Mouse (Mus musculus) hindbrain, embryonic 15.5 days (tissue): Measurements from ENCODE around the gene Gm29609. TPM values are rescaled to one million over a fixed set of nuclear protein-coding genes. Genes with fewer than 3 reads are reported as not detected.

Experiments used
- ATAC-seq: fragments of 200-750 bp; cut with Nextera tagmentation; 2 replicates; pipeline ENCODE4 v1.8.0; 2017; ENCODE audit warnings: low read depth, moderate number of reproducible peaks, moderate TSS enrichment; ENCODE audit not compliant: low FRiP score
- H3K27ac ChIP-seq: fragments of 300-500 bp; sonication (generic); replicated peaks from 2 replicates; pipeline ENCODE4 v1.5.1; 2015; ENCODE audit warnings: mild to moderate bottlenecking, inconsistent platforms
- H3K27me3 ChIP-seq: fragments of 300-500 bp; sonication (generic); 2 replicates; pipeline ENCODE4 v1.6.1; 2015; ENCODE audit warnings: control low read depth, inconsistent platforms
- H3K36me3 ChIP-seq: fragments of 300-500 bp; sonication (generic); 2 replicates; pipeline ENCODE4 v1.6.1; 2015; ENCODE audit warnings: control low read depth, inconsistent platforms
- H3K4me1 ChIP-seq: fragments of 300-500 bp; sonication (generic); replicated peaks from 2 replicates; pipeline ENCODE4 v1.6.1; 2015; ENCODE audit warnings: control low read depth, inconsistent platforms
- H3K4me2 ChIP-seq: fragments of 300-500 bp; sonication (generic); 2 replicates; pipeline ENCODE4 v1.6.1; 2015; ENCODE audit warnings: moderate library complexity, mild to moderate bottlenecking, inconsistent platforms
- H3K4me3 ChIP-seq: fragments of 300-500 bp; sonication (generic); 2 replicates; pipeline ENCODE4 v1.5.1; 2015; ENCODE audit warnings: mild to moderate bottlenecking, inconsistent platforms
- H3K9ac ChIP-seq: fragments of 300-500 bp; sonication (generic); 2 replicates; pipeline ENCODE4 v1.6.1; 2015; ENCODE audit warnings: inconsistent platforms
- H3K9me3 ChIP-seq: fragments of 300-500 bp; sonication (generic); 2 replicates; pipeline ENCODE4 v1.6.1; 2016; ENCODE audit warnings: control low read depth, inconsistent platforms
- WGBS: fragments of 180-500 bp; shearing (Covaris S2); methylation state at CpG from one replicate; pipeline ENCODE4 v1.1.7; 2015; 5-methylcytosine and 5-hydroxymethylcytosine counted together
- polyA plus RNA-seq: library from polyadenylated mRNA; unstranded; fragments of >200 nt; fragmentation: Nextera tagmentation; extraction: Ambion mirVana; gene quantifications from 2 replicates; pipeline ENCODE4 v1.2.1, GENCODE M21; 2015

The Gm29609 gene
- polyA plus RNA-seq, 1 experiment from 2014 or later = 2.7 TPM

DNA sequence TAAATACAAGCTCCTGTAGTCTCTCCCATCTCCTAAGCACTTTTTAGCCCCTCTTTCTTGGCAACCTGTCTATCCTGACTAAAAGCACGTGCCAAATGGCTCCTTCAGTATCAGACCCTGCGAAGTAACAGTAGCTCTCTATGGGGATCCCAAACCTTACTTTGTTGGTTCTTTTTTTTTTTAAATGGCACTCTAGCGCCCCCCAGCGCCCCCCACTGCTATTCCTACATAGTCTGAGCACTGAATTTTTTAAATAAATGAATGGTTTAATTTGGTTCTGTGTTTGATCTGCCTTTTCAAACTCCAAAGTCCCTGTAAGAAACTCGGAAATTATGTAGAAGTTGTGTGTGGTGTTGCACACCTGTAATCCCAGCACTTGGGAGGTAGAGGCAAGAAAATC is 53.7 kb downstream of the Gm29609 start:
- H3K4me1 ChIP-seq = no peaks in the 10 kb centered on the region
- H3K27me3 ChIP-seq = no peaks in the 10 kb centered on the region
- no peak for ATAC-seq
- H3K9ac ChIP-seq = no peak overlapping the region
- no peaks in the 10 kb centered on the region for H3K36me3 ChIP-seq
- no peak overlapping the region for H3K4me2 ChIP-seq
- no peak overlapping the region for H3K4me3 ChIP-seq
- H3K9me3 ChIP-seq = no peaks in the 10 kb centered on the region
- 39% methylated on average over 5 of the region's 5 CpGs for WGBS
- H3K27ac ChIP-seq = no peak overlapping the region

DNA sequence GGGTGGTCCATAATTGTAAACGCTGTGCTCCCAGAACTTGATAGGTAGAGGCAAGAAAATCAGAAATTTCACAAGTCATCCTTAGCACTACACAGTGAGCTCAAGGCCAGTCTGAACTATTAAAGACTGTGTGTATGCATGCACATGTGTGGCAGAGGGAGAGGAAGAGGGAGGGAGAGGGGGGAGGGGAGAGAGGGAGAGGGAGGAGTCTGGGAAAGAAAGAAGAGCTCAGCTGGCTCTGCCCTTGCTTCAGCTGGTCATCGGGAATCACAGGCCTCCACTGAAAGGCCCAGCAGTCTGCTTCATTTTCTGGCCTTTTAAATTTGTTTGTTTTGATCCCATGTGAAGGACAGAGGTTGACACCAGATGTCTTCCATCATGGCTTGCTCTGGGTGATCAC is 56.2 kb downstream of the Gm29609 start:
- Histone ChIP-seq H3K9me3 (no peaks in the 10 kb centered on the region), H3K27ac (no peak overlapping the region), H3K27me3 (no peaks in the 10 kb centered on the region), H3K9ac (no peak overlapping the region), H3K4me3 (no peak overlapping the region), H3K4me2 (no peak overlapping the region), H3K36me3 (no peaks in the 10 kb centered on the region), H3K4me1 (no peaks in the 10 kb centered on the region)
- 45% methylated on average over 2 of the region's 2 CpGs for WGBS
- no peak for ATAC-seq

DNA sequence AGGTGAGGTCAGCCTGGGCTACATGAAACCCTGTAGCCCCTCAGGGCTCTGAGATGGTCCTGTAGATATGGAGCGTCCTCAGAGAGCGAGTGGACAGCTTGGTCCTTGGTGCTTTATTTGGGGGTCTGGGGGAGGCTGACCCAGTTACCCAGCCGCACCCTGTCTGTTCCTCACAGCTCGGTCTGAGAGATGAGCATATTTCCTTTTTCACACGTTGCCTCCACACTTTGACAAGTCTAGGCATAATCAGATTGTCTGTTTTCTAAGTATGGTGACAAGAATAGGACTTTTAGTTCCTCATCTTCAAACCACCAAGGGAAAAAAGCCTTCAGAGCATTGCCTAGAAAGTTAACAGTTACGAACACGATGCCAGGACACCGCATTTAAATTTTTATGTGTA is 58.6 kb downstream of the Gm29609 start:
- Histone ChIP-seq H3K9ac (no peak overlapping the region), H3K27ac (no peak overlapping the region), H3K27me3 (no peaks in the 10 kb centered on the region), H3K4me3 (no peak overlapping the region), H3K4me2 (no peak overlapping the region), H3K4me1 (no peaks in the 10 kb centered on the region), H3K36me3 (no peaks in the 10 kb centered on the region), H3K9me3 (no peaks in the 10 kb centered on the region)
- no peak for ATAC-seq
- 87% methylated on average over 8 of the region's 8 CpGs for WGBS

DNA sequence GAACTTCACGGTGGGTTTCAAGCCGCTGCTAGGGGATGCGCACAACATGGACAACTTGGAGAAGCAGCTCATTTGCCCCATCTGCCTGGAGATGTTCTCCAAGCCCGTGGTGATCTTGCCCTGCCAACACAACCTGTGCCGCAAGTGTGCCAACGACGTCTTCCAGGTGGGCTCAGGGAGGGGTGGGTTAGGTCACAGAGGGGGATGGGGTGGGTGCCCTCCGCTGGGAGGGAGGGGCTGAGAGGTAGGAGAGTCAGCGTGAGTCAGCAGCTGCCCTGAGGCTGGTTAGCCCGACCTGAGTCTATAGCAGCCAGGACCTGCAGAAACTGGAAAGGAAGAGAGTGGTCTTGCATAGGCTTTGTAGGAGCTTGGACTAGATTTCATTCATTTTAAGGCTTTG is 62.8 kb downstream of the Gm29609 start:
- no peaks in the 10 kb centered on the region for H3K9me3 ChIP-seq
- ATAC-seq = no peak
- no peaks in the 10 kb centered on the region for H3K27me3 ChIP-seq
- H3K4me1 ChIP-seq = no peaks in the 10 kb centered on the region
- H3K4me3 ChIP-seq = no peak overlapping the region
- 31% methylated on average over 10 of the region's 10 CpGs for WGBS
- no peaks in the 10 kb centered on the region for H3K36me3 ChIP-seq
- no peak overlapping the region for H3K9ac ChIP-seq
- no peak overlapping the region for H3K4me2 ChIP-seq
- no peak overlapping the region for H3K27ac ChIP-seq

- Histone ChIP-seq H3K9ac (no peak within 1 kb of the TSS), H3K27ac (no peak within 1 kb of the TSS), H3K36me3 (no peaks in the 10 kb centered on the region), H3K9me3 (no peaks in the 10 kb centered on the region), H3K4me1 (no peaks in the 10 kb centered on the region), H3K4me3 (no peak within 1 kb of the TSS), H3K27me3 (no peaks in the 10 kb centered on the region), H3K4me2 (no peak within 1 kb of the TSS)
- ATAC-seq = no peak
- 52% methylated on average over 3 of the region's 3 CpGs for WGBS
Measured at GRCm38 (mm10) chr5:31116354-31116753, 63.4 kb downstream of the Gm29609 start, which contains the start of gene Trim54. Trim54 (plus strand) TSS chr5:31116712.

DNA sequence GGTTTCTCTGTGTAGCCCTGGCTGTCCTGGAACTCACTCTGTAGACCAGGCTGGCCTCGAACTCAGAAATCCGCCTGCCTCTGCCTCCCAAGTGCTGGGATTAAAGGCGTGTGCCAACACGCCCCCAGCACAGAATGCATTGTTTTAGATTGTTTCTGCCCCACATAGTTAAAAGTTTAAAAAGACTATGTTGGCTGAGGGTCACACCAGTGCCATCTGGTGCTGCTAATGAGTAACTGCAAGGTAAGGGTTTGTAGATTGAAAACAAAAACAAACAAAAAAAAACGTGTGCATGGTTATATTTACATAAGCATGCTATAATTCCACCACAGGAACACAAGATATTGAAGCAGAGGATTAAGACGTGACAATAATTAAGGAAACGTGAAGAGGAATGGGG is 68.9 kb downstream of the Gm29609 start:
- 34% methylated on average over 7 of the region's 7 CpGs for WGBS
- no peaks in the 10 kb centered on the region for H3K9me3 ChIP-seq
- no peaks in the 10 kb centered on the region; the same call in 1 of the 2 replicates for H3K27me3 ChIP-seq
- H3K4me3 ChIP-seq = no peak overlapping the region
- H3K36me3 ChIP-seq = no peaks in the 10 kb centered on the region
- no peaks in the 10 kb centered on the region for H3K4me1 ChIP-seq
- no peak for ATAC-seq
- H3K4me2 ChIP-seq = no peak overlapping the region
- H3K27ac ChIP-seq = no peak overlapping the region
- H3K9ac ChIP-seq = no peak overlapping the region

GRCm38 (mm10) chr5:31108000-31108490 is 71.7 kb downstream of the Gm29609 start, which contains the start of gene Slc30a3:
Slc30a3 (minus strand) TSS chr5:31108237.
- H3K4me1 ChIP-seq = no peaks in the 10 kb centered on the region
- H3K27ac ChIP-seq = no peak within 1 kb of the TSS
- H3K4me3 ChIP-seq = no peak within 1 kb of the TSS
- H3K9ac ChIP-seq = no peak within 1 kb of the TSS
- no peaks in the 10 kb centered on the region for H3K9me3 ChIP-seq
- WGBS = 93% methylated on average over 18 of the region's 18 CpGs
- H3K4me2 ChIP-seq = no peak within 1 kb of the TSS
- no peak for ATAC-seq
- no peaks in the 10 kb centered on the region for H3K36me3 ChIP-seq
- H3K27me3 ChIP-seq = no peaks in the 10 kb centered on the region; the same call in 1 of the 2 replicates

DNA sequence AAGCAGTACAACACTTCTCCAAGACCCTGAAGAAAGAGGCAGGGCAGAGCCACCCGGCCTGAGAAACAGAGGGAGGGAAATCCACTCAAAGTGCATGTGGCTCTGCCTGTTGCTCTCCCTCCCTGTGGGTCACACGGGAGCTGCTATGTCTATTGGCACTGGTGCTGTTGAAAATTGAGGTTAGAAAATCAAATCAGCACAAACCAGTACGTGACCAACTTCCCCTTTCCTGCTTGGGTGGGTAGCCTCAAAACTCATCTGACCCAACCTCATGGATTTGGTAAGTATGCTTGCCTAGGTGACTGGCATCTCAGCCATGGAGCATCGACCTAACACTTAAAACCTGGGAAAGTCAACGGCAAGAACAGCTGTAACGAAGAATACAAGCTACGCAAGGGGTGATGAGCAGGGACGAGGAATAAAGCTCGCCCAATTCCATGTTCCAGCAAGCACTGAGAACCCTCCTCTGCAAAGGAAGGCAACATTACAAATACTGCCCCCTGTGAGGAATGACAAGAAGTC is 73.8 kb downstream of the Gm29609 start, which contains the start of gene Dnajc5g:
Gene Dnajc5g, plus strand, starts transcription at position 472 of the 522 bp plus-strand sequence.
- Histone ChIP-seq H3K9me3 (no peaks in the 10 kb centered on the region), H3K4me2 (no peak within 1 kb of the TSS), H3K4me3 (no peak within 1 kb of the TSS), H3K36me3 (no peaks in the 10 kb centered on the region), H3K9ac (no peak within 1 kb of the TSS), H3K4me1 (no peaks in the 10 kb centered on the region), H3K27me3 (no peaks in the 10 kb centered on the region; the same call in 1 of the 2 replicates), H3K27ac (no peak within 1 kb of the TSS)
- 83% methylated on average over 9 of the region's 9 CpGs for WGBS
- ATAC-seq = no peak

DNA sequence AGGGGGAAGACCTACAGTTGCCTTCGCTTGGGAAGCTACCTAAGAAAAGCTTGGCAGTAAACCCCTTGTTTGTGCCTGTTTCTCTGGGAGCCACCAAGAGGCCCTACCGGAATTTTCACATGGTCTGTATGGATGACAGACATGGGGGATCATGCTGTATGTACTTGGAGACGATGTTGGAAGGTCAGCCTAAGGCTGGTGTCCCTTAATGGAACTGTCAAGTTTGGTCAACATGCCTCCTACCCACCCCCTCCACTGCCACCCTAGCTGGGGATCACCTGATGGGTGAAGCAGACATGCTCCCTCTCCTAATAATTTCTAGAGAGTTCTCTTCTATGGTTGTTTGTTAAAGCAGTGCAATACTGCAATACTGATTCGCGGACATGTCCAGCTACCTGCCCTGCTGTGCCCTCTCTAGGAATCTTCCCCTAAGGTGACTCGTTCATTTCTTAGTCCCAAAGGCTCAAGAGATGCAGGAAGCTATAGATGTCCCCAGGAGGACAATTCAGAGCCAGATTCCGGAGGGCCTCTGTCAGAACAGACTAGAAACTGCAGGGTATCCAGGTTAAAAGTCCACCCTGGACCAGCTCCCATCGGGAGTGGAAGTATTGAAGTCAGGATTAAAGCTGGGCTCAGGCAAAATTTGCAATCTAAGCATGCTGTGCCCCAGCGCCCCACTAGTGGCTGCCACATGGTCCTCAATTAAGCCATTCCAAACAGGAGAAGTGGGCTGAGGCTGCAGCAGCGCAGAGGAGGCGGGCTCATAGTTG is 83.8 kb downstream of the Gm29609 start:
- 27% methylated on average over 11 of the region's 11 CpGs for WGBS
- H3K4me2 ChIP-seq = peak overlapping the region; percentile 57
- H3K9ac ChIP-seq = no peak overlapping the region
- no peak for ATAC-seq
- peaks cover 59% of the 10 kb centered on the region for H3K27me3 ChIP-seq
- H3K36me3 ChIP-seq = no peaks in the 10 kb centered on the region
- H3K4me3 ChIP-seq = peak overlapping the region; percentile 49
- H3K27ac ChIP-seq = no peak overlapping the region
- peaks cover 42% of the 10 kb centered on the region for H3K4me1 ChIP-seq
- H3K9me3 ChIP-seq = no peaks in the 10 kb centered on the region

- H3K4me3 ChIP-seq = peak overlapping the region; percentile 49
- peak overlapping the region; percentile 57 for H3K4me2 ChIP-seq
- under 1% methylated on average over 59 of the region's 59 CpGs for WGBS
- H3K36me3 ChIP-seq = no peaks in the 10 kb centered on the region
- H3K27ac ChIP-seq = no peak overlapping the region
- ATAC-seq = no peak
- no peaks in the 10 kb centered on the region for H3K9me3 ChIP-seq
- H3K4me1 ChIP-seq = peaks cover 42% of the 10 kb centered on the region
- peaks cover 67% of the 10 kb centered on the region for H3K27me3 ChIP-seq
- H3K9ac ChIP-seq = no peak overlapping the region
Measured at GRCm38 (mm10) chr5:31094799-31095691, 84.7 kb downstream of the Gm29609 start.
